Mouse (Mus musculus) neural tube, embryonic 11.5 days (tissue): ENCODE measurements around the gene Slbp. TPM values are rescaled to one million over a fixed set of nuclear protein-coding genes. Genes with fewer than 3 reads are reported as not detected.

Experiments
- ATAC-seq: fragments of 200-750 bp; cut with Nextera tagmentation; 2 replicates; pipeline ENCODE4 v1.8.0; 2017; ENCODE audit warnings: moderate number of reproducible peaks, mild to moderate bottlenecking, moderate TSS enrichment, moderate library complexity; ENCODE audit not compliant: insufficient read depth, low FRiP score, low TSS enrichment
- DNase-seq: peaks from one replicate; pipeline ENCODE4 v3.0.0-alpha.2; 2015; ENCODE audit warnings: low spot score
- H3K27ac ChIP-seq: fragments of 300-500 bp; sonication (generic); 2 replicates; pipeline ENCODE4 v1.5.1; 2014; ENCODE audit warnings: low read depth, mild to moderate bottlenecking, low read length
- H3K27me3 ChIP-seq: fragments of 300-500 bp; sonication (generic); 2 replicates; pipeline ENCODE4 v1.6.1; 2014; ENCODE audit warnings: mild to moderate bottlenecking, low read length, mixed read lengths; ENCODE audit not compliant: control insufficient read depth, insufficient read depth
- H3K36me3 ChIP-seq: fragments of 300-500 bp; sonication (generic); 2 replicates; pipeline ENCODE4 v1.6.1; 2014; ENCODE audit warnings: mild to moderate bottlenecking, low read length, moderate library complexity, mixed read lengths; ENCODE audit not compliant: control insufficient read depth, insufficient read depth
- H3K4me1 ChIP-seq: fragments of 300-500 bp; sonication (generic); 2 replicates; pipeline ENCODE4 v1.6.1; 2014; ENCODE audit warnings: low read length, mixed read lengths; ENCODE audit not compliant: control insufficient read depth, insufficient read depth
- H3K4me2 ChIP-seq: fragments of 300-500 bp; sonication (generic); 2 replicates; pipeline ENCODE4 v1.6.1; 2014; ENCODE audit warnings: low read depth, mild to moderate bottlenecking, moderate library complexity
- H3K4me3 ChIP-seq: fragments of 300-500 bp; sonication (generic); 2 replicates; pipeline ENCODE4 v1.5.1; 2014; ENCODE audit warnings: low read depth, low read length
- H3K9ac ChIP-seq: fragments of 300-500 bp; sonication (generic); 2 replicates; pipeline ENCODE4 v1.6.1; 2014; ENCODE audit warnings: mild to moderate bottlenecking, low read length
- H3K9me3 ChIP-seq: fragments of 300-500 bp; sonication (generic); 2 replicates; pipeline ENCODE4 v1.6.1; 2016; ENCODE audit warnings: low read length; ENCODE audit not compliant: control insufficient read depth
- WGBS: fragments of 180-500 bp; shearing (Covaris S2); extraction: QIAGEN DNeasy Blood & Tissue Kit; methylation state at CpG from one replicate; pipeline ENCODE4 v1.1.7; 2014; 5-methylcytosine and 5-hydroxymethylcytosine counted together
- polyA plus RNA-seq: library from polyadenylated mRNA; unstranded; fragments of >200 nt; fragmentation: Nextera tagmentation; extraction: Ambion mirVana; gene quantifications from 2 replicates; pipeline ENCODE4 v1.2.1, GENCODE M21; 2014

Slbp gene
- polyA plus RNA-seq, 1 experiment from 2014 or later: 242 TPM

- no peak for DNase-seq
- 4% methylated on average over 9 of the region's 9 CpGs for WGBS
- H3K27ac ChIP-seq: no peak overlapping the region
- ATAC-seq: peak; percentile 39
- peak overlapping the region; percentile 83 for H3K4me3 ChIP-seq
- peaks cover 8% of the 10 kb centered on the region for H3K36me3 ChIP-seq
- no peaks in the 10 kb centered on the region for H3K27me3 ChIP-seq
- H3K9me3 ChIP-seq: no peaks in the 10 kb centered on the region
- H3K9ac ChIP-seq: peak overlapping the region; percentile 50
- H3K4me2 ChIP-seq: peak overlapping the region; percentile 52
- peaks cover 12% of the 10 kb centered on the region; the same call in 1 of the 2 replicates for H3K4me1 ChIP-seq
These were observed 404 bp upstream of the Slbp start for GRCm38 (mm10) chr5:33652783-33653173.

- WGBS: under 1% methylated on average over 11 of the region's 11 CpGs
- ATAC-seq: no peak
- Histone ChIP-seq H3K36me3 (peaks cover 8% of the 10 kb centered on the region), H3K9ac (peak overlapping the region; percentile 80), H3K27me3 (no peaks in the 10 kb centered on the region), H3K4me3 (peak overlapping the region; percentile 83), H3K4me2 (peak overlapping the region; percentile 52), H3K9me3 (no peaks in the 10 kb centered on the region), H3K27ac (peak overlapping the region; percentile 96), H3K4me1 (peaks cover 7% of the 10 kb centered on the region; the same call in 1 of the 2 replicates)
- DNase-seq: peak; percentile 11
These were observed 843 bp downstream of the Slbp start for GRCm38 (mm10) chr5:33651541-33651920.

- peaks cover 7% of the 10 kb centered on the region; the same call in 1 of the 2 replicates for H3K4me1 ChIP-seq
- H3K9me3 ChIP-seq: no peaks in the 10 kb centered on the region
- peak overlapping the region; percentile 83 for H3K4me3 ChIP-seq
- ATAC-seq (no peak), DNase-seq (no peak)
- no peak overlapping the region for H3K27ac ChIP-seq
- WGBS: 18% methylated on average over 2 of the region's 2 CpGs
- peak overlapping the region; percentile 52 for H3K4me2 ChIP-seq
- no peaks in the 10 kb centered on the region for H3K27me3 ChIP-seq
- peak overlapping the region; percentile 80 for H3K9ac ChIP-seq
- peaks cover 8% of the 10 kb centered on the region for H3K36me3 ChIP-seq
These were observed 1.4 kb downstream of the Slbp start for GRCm38 (mm10) chr5:33651017-33651416.

- Histone ChIP-seq H3K36me3 (peaks cover 11% of the 10 kb centered on the region), H3K9me3 (no peaks in the 10 kb centered on the region), H3K4me1 (no peaks in the 10 kb centered on the region), H3K27ac (no peak overlapping the region), H3K4me2 (no peak overlapping the region), H3K4me3 (no peak overlapping the region), H3K27me3 (no peaks in the 10 kb centered on the region), H3K9ac (no peak overlapping the region)
- ATAC-seq (no peak), DNase-seq (peak; percentile 45)
- WGBS: 54% methylated on average over 3 of the region's 3 CpGs
These were observed 11.7 kb downstream of the Slbp start for GRCm38 (mm10) chr5:33640652-33641051.

GRCm38 (mm10) chr5:33638826-33639225, 13.5 kb downstream of the Slbp start:
- no peak for ATAC-seq
- Histone ChIP-seq H3K36me3 (peaks cover 11% of the 10 kb centered on the region), H3K9ac (no peak overlapping the region), H3K27me3 (no peaks in the 10 kb centered on the region), H3K4me3 (no peak overlapping the region), H3K4me1 (no peaks in the 10 kb centered on the region), H3K9me3 (no peaks in the 10 kb centered on the region), H3K4me2 (no peak overlapping the region), H3K27ac (no peak overlapping the region)
- no peak for DNase-seq
- WGBS: 72% methylated on average over 4 of the region's 4 CpGs

GRCm38 (mm10) chr5:33637606-33638350, 14.6 kb downstream of the Slbp start:
- H3K27ac ChIP-seq: no peak overlapping the region
- H3K36me3 ChIP-seq: peaks cover 8% of the 10 kb centered on the region
- WGBS: 87% methylated on average over 3 of the region's 3 CpGs
- H3K9ac ChIP-seq: no peak overlapping the region
- H3K4me1 ChIP-seq: no peaks in the 10 kb centered on the region
- no peaks in the 10 kb centered on the region for H3K27me3 ChIP-seq
- ATAC-seq (no peak), DNase-seq (no peak)
- H3K4me3 ChIP-seq: no peak overlapping the region
- H3K4me2 ChIP-seq: no peak overlapping the region
- H3K9me3 ChIP-seq: no peaks in the 10 kb centered on the region

- H3K4me1 ChIP-seq: no peaks in the 10 kb centered on the region
- no peaks in the 10 kb centered on the region for H3K9me3 ChIP-seq
- no peak overlapping the region for H3K4me2 ChIP-seq
- peaks cover 4% of the 10 kb centered on the region; the same call in 1 of the 2 replicates for H3K36me3 ChIP-seq
- no peak overlapping the region for H3K9ac ChIP-seq
- no peak for ATAC-seq
- H3K4me3 ChIP-seq: no peak overlapping the region
- no peak overlapping the region for H3K27ac ChIP-seq
- no peak for DNase-seq
- WGBS: 88% methylated on average over 3 of the region's 3 CpGs
- no peaks in the 10 kb centered on the region for H3K27me3 ChIP-seq
These were observed 17.0 kb downstream of the Slbp start for GRCm38 (mm10) chr5:33635361-33635760.

GRCm38 (mm10) chr5:33632526-33632925, 19.8 kb downstream of the Slbp start:
- Histone ChIP-seq H3K4me3 (no peak overlapping the region), H3K27me3 (no peaks in the 10 kb centered on the region), H3K36me3 (no peaks in the 10 kb centered on the region), H3K4me1 (peaks cover 7% of the 10 kb centered on the region; the same call in 1 of the 2 replicates), H3K9me3 (no peaks in the 10 kb centered on the region), H3K4me2 (no peak overlapping the region), H3K27ac (no peak overlapping the region), H3K9ac (no peak overlapping the region)
- no peak for DNase-seq
- 89% methylated on average over 1 of the region's 1 CpGs for WGBS
- no peak for ATAC-seq

GRCm38 (mm10) chr5:33630615-33631014, 21.8 kb downstream of the Slbp start:
- 63% methylated on average over 4 of the region's 4 CpGs for WGBS
- H3K27ac ChIP-seq: no peak overlapping the region
- H3K9ac ChIP-seq: no peak overlapping the region
- H3K4me2 ChIP-seq: peak overlapping the region; percentile 40; the same call in 1 of the 2 replicates
- ATAC-seq (no peak), DNase-seq (no peak)
- H3K27me3 ChIP-seq: no peaks in the 10 kb centered on the region
- peaks cover 7% of the 10 kb centered on the region; the same call in 1 of the 2 replicates for H3K4me1 ChIP-seq
- no peak overlapping the region for H3K4me3 ChIP-seq
- H3K9me3 ChIP-seq: no peaks in the 10 kb centered on the region
- no peaks in the 10 kb centered on the region for H3K36me3 ChIP-seq
